Mouse (Mus musculus): ENCODE measurements around the gene Nfatc2. TPM values are rescaled to one million over a fixed set of nuclear protein-coding genes. Genes with fewer than 3 reads are reported as not detected.

The Nfatc2 gene
- polyA plus RNA-seq, 1 experiment = 7.8 TPM

DNA sequence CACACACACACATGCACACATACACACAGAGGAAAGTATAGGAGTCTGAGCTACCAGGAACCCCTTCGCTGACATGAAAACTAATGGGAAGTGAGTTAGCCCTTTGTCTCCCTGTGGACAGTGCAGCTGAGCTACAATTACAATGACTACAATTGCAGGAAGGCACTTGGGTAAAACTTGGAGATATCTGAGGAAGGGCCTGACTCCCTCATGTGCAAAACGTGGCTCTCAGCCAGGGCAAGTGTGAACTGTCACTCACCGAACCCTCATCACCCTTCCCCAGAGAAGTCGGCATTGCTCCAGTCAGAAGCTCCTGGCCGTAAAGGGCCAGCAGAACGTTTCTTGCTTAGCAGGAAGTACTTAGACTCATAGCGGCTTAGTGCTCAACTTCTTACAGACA, 123.0 kb downstream of the Nfatc2 start:
- no peaks in the 10 kb centered on the region for H3K27me3 ChIP-seq (ENCODE audit: control insufficient read depth, insufficient read depth, low read length, poor library complexity, severe bottlenecking)
- H3K4me3 ChIP-seq (ENCODE audit: low read depth, low read length) = no peak overlapping the region
- no peaks in the 10 kb centered on the region for H3K36me3 ChIP-seq (ENCODE audit: control insufficient read depth, insufficient read depth, low read length, poor library complexity, severe bottlenecking)
- no peak overlapping the region for H3K9ac ChIP-seq (ENCODE audit: low read depth, poor library complexity, severe bottlenecking)
- no peak for TF ChIP-seq CTCF (IDR thresholded peaks at IDR 0.05; ENCODE audit: low read depth, low read length)
- TF ChIP-seq POLR2A (IDR thresholded peaks at IDR 0.05; ENCODE audit: insufficient read depth, low read length) = no peak
- no peak for TF ChIP-seq EP300 (IDR thresholded peaks at IDR 0.05; ENCODE audit: insufficient read depth, low read depth, low read length)
- H3K4me1 ChIP-seq (ENCODE audit: control insufficient read depth, insufficient read depth, low read length) = no peaks in the 10 kb centered on the region
- no peaks in the 10 kb centered on the region for H3K9me3 ChIP-seq (replicated peaks; ENCODE audit: control insufficient read depth, insufficient read depth, low read length, poor library complexity, severe bottlenecking)
- no peak overlapping the region for H3K27ac ChIP-seq (ENCODE audit: insufficient read depth, low read length)

GRCm38 (mm10) chr2:168473496-168473895, 128.0 kb downstream of the Nfatc2 start:
- H3K27ac ChIP-seq (ENCODE audit: insufficient read depth, low read length) = no peak overlapping the region
- H3K4me3 ChIP-seq (ENCODE audit: low read depth, low read length) = no peak overlapping the region
- TF ChIP-seq CTCF (IDR thresholded peaks at IDR 0.05; ENCODE audit: low read depth, low read length) (no peak), POLR2A (IDR thresholded peaks at IDR 0.05; ENCODE audit: insufficient read depth, low read length) (no peak), EP300 (IDR thresholded peaks at IDR 0.05; ENCODE audit: insufficient read depth, low read depth, low read length) (no peak)
- no peaks in the 10 kb centered on the region for H3K9me3 ChIP-seq (replicated peaks; ENCODE audit: control insufficient read depth, insufficient read depth, low read length, poor library complexity, severe bottlenecking)
- H3K9ac ChIP-seq (ENCODE audit: low read depth, poor library complexity, severe bottlenecking) = no peak overlapping the region
- no peaks in the 10 kb centered on the region for H3K27me3 ChIP-seq (ENCODE audit: control insufficient read depth, insufficient read depth, low read length, poor library complexity, severe bottlenecking)
- H3K36me3 ChIP-seq (ENCODE audit: control insufficient read depth, insufficient read depth, low read length, poor library complexity, severe bottlenecking) = no peaks in the 10 kb centered on the region
- no peaks in the 10 kb centered on the region for H3K4me1 ChIP-seq (ENCODE audit: control insufficient read depth, insufficient read depth, low read length)

- Histone ChIP-seq H3K4me3 (ENCODE audit: low read depth, low read length) (peak overlapping the region; percentile 32), H3K27ac (ENCODE audit: insufficient read depth, low read length) (no peak overlapping the region), H3K9me3 (replicated peaks; ENCODE audit: control insufficient read depth, insufficient read depth, low read length, poor library complexity, severe bottlenecking) (no peaks in the 10 kb centered on the region), H3K27me3 (ENCODE audit: control insufficient read depth, insufficient read depth, low read length, poor library complexity, severe bottlenecking) (no peaks in the 10 kb centered on the region), H3K36me3 (ENCODE audit: control insufficient read depth, insufficient read depth, low read length, poor library complexity, severe bottlenecking) (no peaks in the 10 kb centered on the region), H3K9ac (ENCODE audit: low read depth, poor library complexity, severe bottlenecking) (no peak overlapping the region), H3K4me1 (ENCODE audit: control insufficient read depth, insufficient read depth, low read length) (no peaks in the 10 kb centered on the region)
- TF ChIP-seq EP300 (IDR thresholded peaks at IDR 0.05; ENCODE audit: insufficient read depth, low read depth, low read length) (no peak), POLR2A (IDR thresholded peaks at IDR 0.05; ENCODE audit: insufficient read depth, low read length) (no peak), CTCF (IDR thresholded peaks at IDR 0.05; ENCODE audit: low read depth, low read length) (peak; percentile 87)
These were observed 128.6 kb downstream of the Nfatc2 start for GRCm38 (mm10) chr2:168472899-168473298.

- no peak overlapping the region for H3K4me3 ChIP-seq (ENCODE audit: low read depth, low read length)
- H3K36me3 ChIP-seq (ENCODE audit: control insufficient read depth, insufficient read depth, low read length, poor library complexity, severe bottlenecking) = no peaks in the 10 kb centered on the region
- H3K9ac ChIP-seq (ENCODE audit: low read depth, poor library complexity, severe bottlenecking) = no peak overlapping the region
- no peak for TF ChIP-seq POLR2A (IDR thresholded peaks at IDR 0.05; ENCODE audit: insufficient read depth, low read length)
- peak; percentile 81 for TF ChIP-seq CTCF (IDR thresholded peaks at IDR 0.05; ENCODE audit: low read depth, low read length)
- no peaks in the 10 kb centered on the region for H3K9me3 ChIP-seq (replicated peaks; ENCODE audit: control insufficient read depth, insufficient read depth, low read length, poor library complexity, severe bottlenecking)
- no peaks in the 10 kb centered on the region for H3K4me1 ChIP-seq (ENCODE audit: control insufficient read depth, insufficient read depth, low read length)
- no peak overlapping the region for H3K27ac ChIP-seq (ENCODE audit: insufficient read depth, low read length)
- H3K27me3 ChIP-seq (ENCODE audit: control insufficient read depth, insufficient read depth, low read length, poor library complexity, severe bottlenecking) = no peaks in the 10 kb centered on the region
These were observed 132.4 kb downstream of the Nfatc2 start for GRCm38 (mm10) chr2:168469032-168469431.

- no peaks in the 10 kb centered on the region for H3K36me3 ChIP-seq (ENCODE audit: control insufficient read depth, insufficient read depth, low read length, poor library complexity, severe bottlenecking)
- TF ChIP-seq POLR2A (IDR thresholded peaks at IDR 0.05; ENCODE audit: insufficient read depth, low read length) = no peak
- TF ChIP-seq EP300 (IDR thresholded peaks at IDR 0.05; ENCODE audit: insufficient read depth, low read depth, low read length) = no peak
- TF ChIP-seq CTCF (IDR thresholded peaks at IDR 0.05; ENCODE audit: low read depth, low read length) = no peak
- H3K9me3 ChIP-seq (replicated peaks; ENCODE audit: control insufficient read depth, insufficient read depth, low read length, poor library complexity, severe bottlenecking) = no peaks in the 10 kb centered on the region
- H3K27ac ChIP-seq (ENCODE audit: insufficient read depth, low read length) = no peak overlapping the region
- H3K4me1 ChIP-seq (ENCODE audit: control insufficient read depth, insufficient read depth, low read length) = no peaks in the 10 kb centered on the region
- no peak overlapping the region for H3K4me3 ChIP-seq (ENCODE audit: low read depth, low read length)
- no peaks in the 10 kb centered on the region for H3K27me3 ChIP-seq (ENCODE audit: control insufficient read depth, insufficient read depth, low read length, poor library complexity, severe bottlenecking)
- H3K9ac ChIP-seq (ENCODE audit: low read depth, poor library complexity, severe bottlenecking) = no peak overlapping the region
These were observed 134.3 kb downstream of the Nfatc2 start for GRCm38 (mm10) chr2:168467166-168467565.

GRCm38 (mm10) chr2:168466066-168466465, 135.4 kb downstream of the Nfatc2 start:
- H3K27me3 ChIP-seq (ENCODE audit: control insufficient read depth, insufficient read depth, low read length, poor library complexity, severe bottlenecking) = no peaks in the 10 kb centered on the region
- no peaks in the 10 kb centered on the region for H3K9me3 ChIP-seq (replicated peaks; ENCODE audit: control insufficient read depth, insufficient read depth, low read length, poor library complexity, severe bottlenecking)
- TF ChIP-seq EP300 (IDR thresholded peaks at IDR 0.05; ENCODE audit: insufficient read depth, low read depth, low read length) (no peak), POLR2A (IDR thresholded peaks at IDR 0.05; ENCODE audit: insufficient read depth, low read length) (no peak), CTCF (IDR thresholded peaks at IDR 0.05; ENCODE audit: low read depth, low read length) (no peak)
- H3K27ac ChIP-seq (ENCODE audit: insufficient read depth, low read length) = no peak overlapping the region
- H3K36me3 ChIP-seq (ENCODE audit: control insufficient read depth, insufficient read depth, low read length, poor library complexity, severe bottlenecking) = no peaks in the 10 kb centered on the region
- no peak overlapping the region for H3K4me3 ChIP-seq (ENCODE audit: low read depth, low read length)
- no peak overlapping the region for H3K9ac ChIP-seq (ENCODE audit: low read depth, poor library complexity, severe bottlenecking)
- H3K4me1 ChIP-seq (ENCODE audit: control insufficient read depth, insufficient read depth, low read length) = no peaks in the 10 kb centered on the region

Measured in ES-Bruce4 (cell line).